Mouse (Mus musculus) MEL (cell line): ENCODE measurements around the gene Ildr1. TPM values are rescaled to one million over a fixed set of nuclear protein-coding genes. Genes with fewer than 3 reads are reported as not detected.

Experiments used
- DNase-seq: peaks from one replicate; pipeline ENCODE4 v3.0.0; 2011; ENCODE audit warnings: low read depth, low spot score
- H3K27ac ChIP-seq: 2 replicates; pipeline ENCODE4 v1.5.1; 2012; ENCODE audit warnings: low read depth, mild to moderate bottlenecking, control low read depth, low read length, moderate library complexity; ENCODE audit not compliant: control insufficient read depth
- H3K27me3 ChIP-seq, 2 experiments: fragments of 150-350 bp in 1 of 2; sonication (generic) in 1 of 2; 2 replicates each; pipeline ENCODE4 v1.6.1; 2012; ENCODE audit warnings: low read length in 2 of 2, mild to moderate bottlenecking in 2 of 2, improper control_type of control experiment in 1 of 2, moderate library complexity in 1 of 2; ENCODE audit not compliant: insufficient read depth in 2 of 2, control insufficient read depth in 1 of 2
- H3K36me3 ChIP-seq, 2 experiments: 2 replicates each; pipeline ENCODE4 v1.6.1; 2012 to 2014; ENCODE audit warnings: low read length in 2 of 2, improper control_type of control experiment in 1 of 2, inconsistent platforms in 1 of 2, mild to moderate bottlenecking in 1 of 2; ENCODE audit not compliant: insufficient read depth in 2 of 2, control insufficient read depth in 1 of 2
- H3K4me1 ChIP-seq, 2 experiments: fragments of 150-350 bp in 1 of 2; sonication (generic) in 1 of 2; 2 replicates each; pipeline ENCODE4 v1.6.1; 2012; ENCODE audit warnings: low read length in 2 of 2, improper control_type of control experiment in 1 of 2, mild to moderate bottlenecking in 1 of 2; ENCODE audit not compliant: insufficient read depth in 2 of 2, control insufficient read depth in 1 of 2
- H3K4me3 ChIP-seq, 2 experiments: fragments of 150-350 bp in 1 of 2; sonication (generic) in 1 of 2; 2 replicates each; pipeline ENCODE4 v1.5.1; 2012; ENCODE audit warnings: low read depth in 2 of 2, low read length in 2 of 2, mild to moderate bottlenecking in 2 of 2, moderate library complexity in 2 of 2, control low read depth in 1 of 2, improper control_type of control experiment in 1 of 2; ENCODE audit not compliant: control insufficient read depth in 1 of 2, insufficient read depth in 1 of 2
- H3K79me2 ChIP-seq: 2 replicates; pipeline ENCODE4 v1.6.1; 2012; ENCODE audit warnings: mild to moderate bottlenecking, low read length, moderate library complexity; ENCODE audit not compliant: control insufficient read depth, poor library complexity, insufficient read depth
- H3K9ac ChIP-seq: 2 replicates; pipeline ENCODE4 v1.6.1; 2012; ENCODE audit warnings: low read depth, mild to moderate bottlenecking, control low read depth, low read length, moderate library complexity; ENCODE audit not compliant: control insufficient read depth, poor library complexity, severe bottlenecking
- H3K9me3 ChIP-seq: fragments of 150-350 bp; sonication (generic); replicated peaks from 2 replicates; pipeline ENCODE4 v1.6.1; 2012; ENCODE audit warnings: mild to moderate bottlenecking, low read length, improper control_type of control experiment, moderate library complexity; ENCODE audit not compliant: insufficient read depth
- BHLHE40 ChIP-seq: IDR thresholded peaks from 2 replicates; pipeline ENCODE4 v1.6.1; 2012; ENCODE audit warnings: low read depth, mild to moderate bottlenecking, inconsistent platforms, low read length, improper control_type of control experiment, borderline replicate concordance
- CHD1 ChIP-seq: IDR thresholded peaks from 2 replicates; pipeline ENCODE4 v1.6.1; 2012; ENCODE audit warnings: low read depth, mild to moderate bottlenecking, inconsistent platforms, low read length, improper control_type of control experiment
- E2F4 ChIP-seq: IDR thresholded peaks from 2 replicates; pipeline ENCODE4 v1.6.1; 2011; ENCODE audit warnings: low read depth, low read length, improper control_type of control experiment, borderline replicate concordance
- ELF1 ChIP-seq: IDR thresholded peaks from 2 replicates; pipeline ENCODE4 v1.6.1; 2014; ENCODE audit warnings: low read depth, mild to moderate bottlenecking, inconsistent platforms, low read length, improper control_type of control experiment, moderate library complexity
- EP300 ChIP-seq, 2 experiments: IDR thresholded peaks; 2 replicates each; pipeline ENCODE4 v1.6.1; 2011; ENCODE audit warnings: improper control_type of control experiment in 2 of 2, low read length in 2 of 2, low read depth in 1 of 2, mild to moderate bottlenecking in 1 of 2
- HCFC1 ChIP-seq: IDR thresholded peaks from 2 replicates; pipeline ENCODE4 v1.6.1; 2012; ENCODE audit warnings: low read depth, mild to moderate bottlenecking, inconsistent platforms, low read length, improper control_type of control experiment, moderate library complexity
- JUND ChIP-seq: IDR thresholded peaks from 2 replicates; pipeline ENCODE4 v1.6.1; 2011; ENCODE audit warnings: low read depth, mild to moderate bottlenecking, improper control_type of control experiment, low read length
- MAX ChIP-seq: IDR thresholded peaks from 2 replicates; pipeline ENCODE4 v1.6.1; 2011; ENCODE audit warnings: low read length, improper control_type of control experiment
- MAZ ChIP-seq: IDR thresholded peaks from 2 replicates; pipeline ENCODE4 v1.6.1; 2012; ENCODE audit warnings: low read depth, mild to moderate bottlenecking, inconsistent platforms, low read length, improper control_type of control experiment
- MXI1 ChIP-seq: IDR thresholded peaks from 2 replicates; pipeline ENCODE4 v1.6.1; 2011; ENCODE audit warnings: mild to moderate bottlenecking, low read depth, low read length, improper control_type of control experiment
- MYC ChIP-seq: IDR thresholded peaks from 2 replicates; pipeline ENCODE4 v1.6.1; 2011; ENCODE audit warnings: low read depth, mild to moderate bottlenecking, low read length, improper control_type of control experiment, moderate library complexity
- NRF1 ChIP-seq: IDR thresholded peaks from 2 replicates; pipeline ENCODE4 v1.6.1; 2014; ENCODE audit warnings: low read depth, mild to moderate bottlenecking, inconsistent platforms, low read length, improper control_type of control experiment, moderate library complexity; ENCODE audit not compliant: poor library complexity, insufficient read depth, severe bottlenecking
- POLR2AphosphoS2 ChIP-seq: IDR thresholded peaks from 2 replicates; pipeline ENCODE4 v1.6.1; 2011; ENCODE audit warnings: low read length, improper control_type of control experiment
- RAD21 ChIP-seq: IDR thresholded peaks from 2 replicates; pipeline ENCODE4 v1.6.1; 2011; ENCODE audit warnings: mild to moderate bottlenecking, low read depth, low read length, improper control_type of control experiment
- RCOR1 ChIP-seq: IDR thresholded peaks from 2 replicates; pipeline ENCODE4 v1.6.1; 2012; ENCODE audit warnings: low read depth, mild to moderate bottlenecking, inconsistent platforms, low read length, improper control_type of control experiment
- SMC3 ChIP-seq: IDR thresholded peaks from 2 replicates; pipeline ENCODE4 v1.6.1; 2011; ENCODE audit warnings: low read depth, low read length, improper control_type of control experiment
- TAL1 ChIP-seq: IDR thresholded peaks from 2 replicates; pipeline ENCODE4 v1.6.1; 2012; ENCODE audit warnings: mild to moderate bottlenecking, inconsistent platforms, low read length, moderate library complexity, mixed read lengths
- UBTF ChIP-seq: IDR thresholded peaks from 2 replicates; pipeline ENCODE4 v1.6.1; 2012; ENCODE audit warnings: low read depth, mild to moderate bottlenecking, inconsistent platforms, low read length, improper control_type of control experiment, moderate library complexity, borderline replicate concordance; ENCODE audit not compliant: insufficient read depth
- ZMIZ1 ChIP-seq: IDR thresholded peaks from 2 replicates; pipeline ENCODE4 v1.6.1; 2012; ENCODE audit warnings: low read depth, mild to moderate bottlenecking, inconsistent platforms, low read length, improper control_type of control experiment, moderate library complexity
- ZNF384 ChIP-seq: IDR thresholded peaks from 2 replicates; pipeline ENCODE4 v1.6.1; 2012; ENCODE audit warnings: low read depth, mild to moderate bottlenecking, inconsistent platforms, low read length, improper control_type of control experiment
- polyA plus RNA-seq, 2 experiments: library from polyadenylated mRNA; stranded (reverse) in 1 of 2; unstranded in 1 of 2; fragments of >175 nt in 1 of 2; fragments of >200 nt in 1 of 2; gene quantifications; 2 replicates each; pipeline versions ENCODE4 v1.2.1 to v1.2.4; 2012; ENCODE audit warnings: low replicate concordance in 2 of 2, low read depth in 1 of 2; ENCODE audit not compliant: insufficient read length in 2 of 2, insufficient read depth in 1 of 2, missing spikeins in 1 of 2
- total RNA-seq: library from RNA; depleted of rRNA; stranded (reverse); fragments of 300-350 nt; gene quantifications from 2 replicates; pipeline ENCODE4 v1.2.3, GENCODE M21; 2012

The Ildr1 gene
- total and polyA plus RNA-seq, 3 experiments, result not detected

DNA sequence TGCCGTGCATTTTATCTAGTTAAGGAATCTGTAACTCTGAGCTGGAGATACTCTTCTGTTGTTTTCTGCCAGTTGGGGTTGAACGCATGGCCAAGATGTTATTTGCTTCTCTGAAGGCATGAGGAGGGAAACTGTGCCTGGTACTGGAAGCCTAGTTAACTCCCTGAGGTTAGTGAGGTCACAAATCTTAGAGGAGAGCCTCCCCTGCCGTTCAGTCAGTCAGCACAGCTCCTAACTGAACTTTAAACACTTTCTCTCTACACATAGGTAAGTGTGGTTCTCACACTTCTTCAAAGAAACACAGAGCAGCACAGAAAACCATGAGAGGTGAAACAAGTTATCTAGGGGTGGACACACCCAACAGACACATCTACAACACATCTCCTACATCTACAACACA, 23.2 kb upstream of the Ildr1 start:
- no peaks in the 10 kb centered on the region for H3K9me3 ChIP-seq
- TF ChIP-seq EP300 (IDR thresholded peaks at IDR 0.05; ENCODE audit: low read depth in 1 of 2, low read length in 2 of 2) (no peak), RAD21 (no peak), CHD1 (no peak), POLR2AphosphoS2 (no peak), ELF1 (no peak), MAZ (no peak), ZMIZ1 (no peak), MAX (no peak), UBTF (no peak), JUND (no peak), MYC (no peak), BHLHE40 (no peak), NRF1 (no peak), HCFC1 (no peak), RCOR1 (no peak)
- H3K27me3 ChIP-seq, result peaks cover 0 to 1% of the 10 kb centered on the region in 2 experiments; a peak in 2 of 4 replicates
- no peaks in the 10 kb centered on the region; a peak in 1 of 4 replicates for H3K4me1 ChIP-seq
- no peak overlapping the region for H3K9ac ChIP-seq
- H3K27ac ChIP-seq, result no peak overlapping the region
- no peak overlapping the region for H3K4me3 ChIP-seq
- H3K36me3 ChIP-seq, result no peaks in the 10 kb centered on the region
- DNase-seq, result no peak
- H3K79me2 ChIP-seq, result no peaks in the 10 kb centered on the region

DNA sequence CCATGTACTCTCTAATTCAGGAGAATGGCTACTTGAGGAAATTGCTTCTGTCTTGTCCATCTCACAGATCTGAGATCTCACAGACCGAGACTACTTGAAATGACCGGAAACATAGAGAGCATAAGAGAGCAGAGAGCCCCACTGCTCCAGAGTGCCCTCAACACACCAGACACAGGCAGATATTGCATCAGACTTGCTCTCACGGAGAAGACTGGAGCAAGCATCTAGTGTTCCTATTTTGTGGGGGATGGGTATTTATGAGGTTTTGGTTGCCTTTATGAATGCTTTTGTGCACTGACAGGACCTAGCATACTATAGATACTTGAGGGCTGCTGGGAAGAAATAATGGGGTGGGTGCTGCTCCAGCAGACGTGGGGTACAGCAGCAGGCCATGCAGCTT, 20.6 kb upstream of the Ildr1 start:
- Histone ChIP-seq H3K9ac (no peak overlapping the region), H3K4me1 (no peaks in the 10 kb centered on the region), H3K79me2 (no peaks in the 10 kb centered on the region), H3K36me3 (no peaks in the 10 kb centered on the region), H3K27ac (no peak overlapping the region), H3K9me3 (no peaks in the 10 kb centered on the region), H3K4me3 (no peak overlapping the region), H3K27me3 (peaks cover 0 to 1% of the 10 kb centered on the region in 2 experiments; a peak in 2 of 4 replicates)
- DNase-seq, result no peak
- TF ChIP-seq TAL1, result no peak
- no peak for TF ChIP-seq SMC3
- TF ChIP-seq E2F4, result no peak
- TF ChIP-seq ZNF384, result no peak
- TF ChIP-seq MXI1, result no peak
